Mouse (Mus musculus): ENCODE data around the gene Fxyd5.

- TF ChIP-seq CTCF (IDR thresholded peaks at IDR 0.05; ENCODE audit: low read depth) (no peak), EP300 (IDR thresholded peaks at IDR 0.05; ENCODE audit: low read depth) (no peak)
Measured at GRCm38 (mm10) chr7:30992148-30992547, 50.1 kb downstream of the Fxyd5 start.
